Mouse (Mus musculus) ES-CJ7 (cell line): ENCODE measurements around the gene Ddb2.

ENCODE experiments used
- DNase-seq: peaks from one replicate; pipeline ENCODE4 v3.0.0; 2011; ENCODE audit warnings: low read depth, low spot score

The Ddb2 gene

GRCm38 (mm10) chr2:91236601-91237510, at the start of gene Ddb2:
Gene Ddb2 (minus strand): TSS chr2:91236982.
- peak; percentile 96 for DNase-seq

GRCm38 (mm10) chr2:91285885-91286505, 49.2 kb upstream of the Ddb2 start:
- peak; percentile 57 for DNase-seq

- DNase-seq: no peak
Measured at GRCm38 (mm10) chr2:91284375-91285199, 47.8 kb upstream of the Ddb2 start.

- DNase-seq: no peak
Measured at GRCm38 (mm10) chr2:91283972-91284371, 47.2 kb upstream of the Ddb2 start.

- peak; percentile 68 for DNase-seq
Measured at GRCm38 (mm10) chr2:91281366-91281765, 44.6 kb upstream of the Ddb2 start.

- DNase-seq: no peak
Measured at GRCm38 (mm10) chr2:91279372-91279755, 42.6 kb upstream of the Ddb2 start.

GRCm38 (mm10) chr2:91278749-91279371, 42.1 kb upstream of the Ddb2 start:
- DNase-seq: peak; percentile 73

GRCm38 (mm10) chr2:91269687-91270133, 32.9 kb upstream of the Ddb2 start:
- DNase-seq: no peak

GRCm38 (mm10) chr2:91268706-91269105, 31.9 kb upstream of the Ddb2 start:
- DNase-seq: no peak

GRCm38 (mm10) chr2:91268042-91268441, 31.3 kb upstream of the Ddb2 start:
- no peak for DNase-seq

- peak; percentile 95 for DNase-seq
Measured at GRCm38 (mm10) chr2:91264711-91265681, 28.2 kb upstream of the Ddb2 start, which contains the start of gene Arfgap2. Gene Arfgap2 (plus strand): TSS chr2:91264974.

GRCm38 (mm10) chr2:91263692-91264660, 27.2 kb upstream of the Ddb2 start:
- DNase-seq: no peak

- DNase-seq: no peak
Measured at GRCm38 (mm10) chr2:91259493-91259892, 22.7 kb upstream of the Ddb2 start.

GRCm38 (mm10) chr2:91258830-91259229, 22.0 kb upstream of the Ddb2 start:
- no peak for DNase-seq

GRCm38 (mm10) chr2:91258054-91258453, 21.3 kb upstream of the Ddb2 start:
- no peak for DNase-seq

- peak; percentile 54 for DNase-seq
Measured at GRCm38 (mm10) chr2:91257126-91257980, 20.6 kb upstream of the Ddb2 start.

GRCm38 (mm10) chr2:91256256-91257125, 19.7 kb upstream of the Ddb2 start:
- DNase-seq: peak; percentile 46
